Mouse (Mus musculus) megakaryocyte, embryonic 14.5 days (primary cell): ENCODE measurements around the gene E030025P04Rik.

Experiments used
- FLI1 ChIP-seq: IDR thresholded peaks from 2 replicates; pipeline ENCODE4 v1.6.1; 2012; ENCODE audit warnings: low read length, inconsistent platforms, mixed read lengths
- GATA1 ChIP-seq: IDR thresholded peaks from 3 replicates; pipeline ENCODE4 v1.6.1; 2012; ENCODE audit warnings: mixed read lengths, low read length, inconsistent platforms, borderline replicate concordance

GRCm38 (mm10) chr11:109091821-109092220, 52.3 kb downstream of the E030025P04Rik start:
- no peak for TF ChIP-seq GATA1
- no peak for TF ChIP-seq FLI1
